Mouse (Mus musculus): ENCODE results near the gene Olfr1206.

Gene Olfr1206

DNA sequence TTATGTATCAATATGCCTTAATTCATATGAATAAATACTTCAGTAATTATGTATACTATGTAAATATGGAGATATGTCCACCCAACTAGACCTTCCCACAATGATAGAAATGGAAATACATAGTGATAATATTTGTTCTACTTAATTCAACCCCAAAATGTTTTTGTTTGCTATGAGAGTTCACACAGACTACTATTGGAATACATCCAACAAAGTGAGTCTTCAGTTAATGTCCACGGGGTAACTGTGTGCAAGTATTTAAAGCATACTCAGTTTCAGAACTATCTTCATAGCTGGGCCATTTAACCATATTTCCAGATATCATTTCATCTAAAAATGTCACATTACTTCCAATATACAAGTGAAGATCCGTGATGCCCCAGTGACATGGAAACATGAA is at the start of gene Olfr1206:
Gene Olfr1206, plus strand, starts transcription at position 301 of the 400 bp plus-strand sequence.
- no peak for DNase-seq (ENCODE audit: low read depth, low spot score)

- DNase-seq (ENCODE audit: low read depth, low spot score): no peak
Observed at GRCm38 (mm10) chr2:88814196-88814595, 48.8 kb upstream of the Olfr1206 start, which contains the start of gene Olfr1202. Gene Olfr1202 (plus strand): TSS chr2:88814496.

GRCm38 (mm10) chr2:88829437-88829836 is 33.6 kb upstream of the Olfr1206 start, which contains the start of gene Olfr1205:
Gene Olfr1205 (plus strand): TSS chr2:88829737.
- DNase-seq (ENCODE audit: low read depth, low spot score): no peak

DNA sequence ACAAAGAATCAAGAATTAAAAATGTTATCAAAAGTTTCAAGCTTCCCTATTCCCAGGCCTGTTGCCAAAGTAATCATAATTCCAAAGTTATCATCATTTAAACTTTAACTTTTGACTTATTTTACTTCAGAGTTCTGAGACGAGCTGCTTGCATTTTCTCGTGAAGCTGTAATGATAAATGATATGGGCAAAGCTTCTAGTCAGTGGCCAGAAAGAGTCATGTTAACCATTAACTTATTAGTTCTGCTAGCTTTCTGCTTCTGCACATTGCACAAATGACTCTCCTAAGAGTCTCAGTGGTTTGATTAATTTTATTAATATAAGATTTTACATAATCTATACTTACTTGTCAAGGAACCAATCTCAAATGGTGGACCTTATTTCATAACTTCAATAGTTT is 24.6 kb upstream of the Olfr1206 start:
- no peak for DNase-seq (ENCODE audit: low read depth, low spot score)

DNA sequence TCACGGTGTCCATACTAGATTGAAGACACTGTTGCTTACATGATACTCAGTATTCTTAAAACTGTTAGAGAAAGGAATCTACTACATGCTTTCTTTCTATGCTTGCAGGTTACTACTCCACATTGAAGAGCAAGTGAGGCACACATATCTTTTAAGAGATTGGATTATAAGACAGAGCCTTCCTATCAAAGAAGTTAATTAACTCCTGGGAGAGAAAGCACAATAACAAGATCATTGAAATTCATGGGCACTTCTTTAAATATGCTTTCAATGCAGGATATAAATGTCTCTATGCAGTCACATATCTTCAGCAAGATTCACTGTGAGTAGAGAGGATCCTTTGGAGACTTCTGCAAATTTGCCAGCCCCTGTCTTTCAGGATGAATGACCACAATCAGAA is 14.0 kb upstream of the Olfr1206 start, which contains the start of gene Olfr1204:
Gene Olfr1204, plus strand, starts transcription at position 301 of the 400 bp plus-strand sequence.
- DNase-seq (ENCODE audit: low read depth, low spot score): no peak

DNA sequence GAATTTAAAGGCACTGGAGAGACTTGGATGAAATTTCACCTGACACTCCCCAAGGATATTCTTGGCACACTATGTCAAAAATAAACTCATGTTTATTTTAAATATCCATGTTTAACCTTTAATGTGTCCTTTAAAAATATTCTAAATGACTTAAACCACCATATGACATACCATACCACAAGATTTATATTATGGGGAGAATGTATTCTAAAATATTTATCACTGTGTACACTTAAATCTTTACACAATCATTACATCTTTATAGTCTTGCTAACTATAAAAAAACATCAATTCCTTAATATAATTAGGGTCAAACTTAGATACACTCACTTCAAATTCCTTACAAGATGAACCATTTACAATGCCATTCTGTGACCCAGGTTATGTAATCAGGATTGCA is 39.2 kb downstream of the Olfr1206 start, which contains the start of gene Olfr1208:
Gene Olfr1208, minus strand, starts transcription at position 101 of the 400 bp plus-strand sequence.
- DNase-seq (ENCODE audit: low read depth, low spot score): no peak

GRCm38 (mm10) chr2:88915057-88915456 is 52.0 kb downstream of the Olfr1206 start, which contains the start of gene Olfr1209:
Gene Olfr1209 (minus strand): TSS chr2:88915157.
- no peak for DNase-seq (ENCODE audit: low read depth, low spot score)

All from embryo, embryonic 11.5 days (tissue).